Mouse (Mus musculus) embryonic fibroblast, embryonic 13.5 days (primary cell): ENCODE measurements around the gene Notch3.

ENCODE experiments used
- CTCF ChIP-seq: IDR thresholded peaks from 2 replicates; pipeline ENCODE4 v1.5.1; 2011; ENCODE audit warnings: mild to moderate bottlenecking, control low read depth, low read length, moderate library complexity, borderline replicate concordance; ENCODE audit not compliant: insufficient read depth
- POLR2A ChIP-seq: IDR thresholded peaks from 2 replicates; pipeline ENCODE4 v1.6.1; 2011; ENCODE audit warnings: low read depth, mild to moderate bottlenecking, control low read depth, low read length, moderate library complexity

DNA sequence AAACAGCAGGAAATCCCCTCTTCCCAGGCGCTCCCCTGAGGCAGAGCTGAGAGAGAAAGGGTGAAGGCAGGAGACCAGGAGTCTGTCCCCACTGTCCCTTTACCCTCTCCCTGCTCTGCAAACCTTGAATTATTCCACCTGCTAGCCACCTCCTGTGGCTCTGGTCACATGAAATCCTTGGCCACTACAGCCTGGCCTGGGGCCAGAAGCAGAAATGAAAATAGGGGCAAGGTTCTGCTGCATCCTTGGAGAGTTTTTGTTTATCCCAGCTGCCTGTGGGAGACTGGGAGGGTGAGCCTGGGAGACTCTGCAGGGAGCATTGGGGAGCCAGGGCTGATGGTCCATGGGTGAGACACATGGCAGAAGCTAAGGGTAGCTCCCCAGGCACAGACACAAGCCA is 69.0 kb downstream of the Notch3 start:
- no peak for TF ChIP-seq POLR2A
- TF ChIP-seq CTCF: no peak
